Mouse (Mus musculus): ENCODE data around the gene Mycbp.
"Not testable (repeated sequence)": the region's sequence is repeated elsewhere in the genome, so short reads cannot be mapped to it uniquely, and the experiment has no call there.

Mycbp gene

DNA sequence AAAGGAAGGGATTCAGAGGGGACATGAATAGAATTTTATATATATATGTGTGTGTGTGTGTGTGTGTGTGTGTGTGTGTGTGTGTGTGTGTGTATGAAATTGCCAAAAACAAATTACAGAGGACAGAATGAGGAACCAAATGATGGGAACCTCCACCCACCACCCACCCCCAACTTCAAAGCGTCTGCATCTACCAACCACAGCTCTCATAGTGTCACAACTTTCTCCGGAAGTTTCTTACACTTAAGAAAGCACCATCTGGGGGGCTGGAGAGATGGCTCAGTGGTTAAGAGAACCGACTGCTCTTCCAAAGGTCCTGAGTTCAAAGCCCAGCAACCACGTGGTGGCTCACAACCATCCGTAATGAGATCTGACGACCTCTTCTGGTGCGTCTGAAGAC lies 36.2 kb downstream of the Mycbp start:
- DNase-seq (ENCODE audit: low spot score): not testable (repeated sequence)

DNA sequence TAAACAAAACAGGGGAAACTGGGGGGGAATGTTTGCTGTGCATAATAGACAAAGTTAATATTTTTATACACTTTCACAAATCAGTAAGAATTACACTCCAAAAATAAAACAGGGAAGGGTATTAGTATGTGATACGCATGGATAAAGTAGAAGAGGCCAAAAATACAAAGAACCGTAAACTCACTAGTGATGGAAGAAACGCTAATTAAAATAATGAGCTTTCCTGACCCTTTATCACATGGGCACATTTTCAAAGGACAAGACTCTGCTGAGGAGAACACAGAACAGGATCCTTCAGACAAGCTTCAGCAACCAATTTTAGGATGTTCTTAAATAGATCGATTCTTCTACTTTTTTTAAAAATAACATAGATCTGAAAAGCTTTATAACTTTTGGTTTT lies 42.1 kb downstream of the Mycbp start:
- DNase-seq (ENCODE audit: low spot score): no peak

DNA sequence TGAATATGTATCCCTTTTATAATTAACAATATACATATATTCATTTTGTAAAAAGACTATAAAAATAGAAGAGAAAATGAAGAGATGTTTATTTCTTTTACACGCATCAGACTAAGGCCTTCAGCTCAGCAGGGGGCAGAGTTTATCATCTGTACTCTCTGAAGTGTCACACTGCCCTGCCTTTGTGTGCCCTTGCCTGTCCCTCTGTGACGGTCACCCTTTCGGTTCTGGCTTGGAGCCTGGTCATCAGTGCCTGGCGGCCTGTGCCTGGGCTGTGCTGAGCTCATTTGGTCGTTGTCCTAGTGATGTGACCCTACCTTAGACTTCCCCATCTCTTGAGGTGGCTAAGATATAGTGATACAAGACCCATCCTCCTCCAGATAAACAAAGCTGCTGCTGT lies 42.5 kb downstream of the Mycbp start:
- no peak for DNase-seq (ENCODE audit: low spot score)

DNA sequence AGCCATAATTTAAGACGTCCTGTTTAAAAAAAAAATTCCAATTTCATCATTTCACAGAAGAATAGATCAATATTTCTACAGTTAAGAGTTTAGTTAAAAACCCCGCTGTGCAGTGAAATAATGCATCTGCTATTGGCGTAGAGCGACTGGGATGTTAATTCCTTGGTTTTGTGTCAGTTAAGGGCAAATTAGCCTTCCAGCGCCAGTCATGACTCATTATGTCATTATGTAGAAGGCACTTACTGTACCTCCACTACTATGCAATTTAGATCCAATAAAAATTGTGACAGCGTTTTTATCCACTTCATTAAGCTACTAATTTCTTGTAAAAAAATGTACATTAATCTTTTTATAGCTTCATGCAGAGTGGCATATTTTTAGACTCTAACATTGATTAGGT lies 44.3 kb downstream of the Mycbp start:
- no peak for DNase-seq (ENCODE audit: low spot score)

- no peak for DNase-seq (ENCODE audit: low spot score)
These were observed 45.0 kb downstream of the Mycbp start for GRCm38 (mm10) chr4:123949649-123950048.

DNA sequence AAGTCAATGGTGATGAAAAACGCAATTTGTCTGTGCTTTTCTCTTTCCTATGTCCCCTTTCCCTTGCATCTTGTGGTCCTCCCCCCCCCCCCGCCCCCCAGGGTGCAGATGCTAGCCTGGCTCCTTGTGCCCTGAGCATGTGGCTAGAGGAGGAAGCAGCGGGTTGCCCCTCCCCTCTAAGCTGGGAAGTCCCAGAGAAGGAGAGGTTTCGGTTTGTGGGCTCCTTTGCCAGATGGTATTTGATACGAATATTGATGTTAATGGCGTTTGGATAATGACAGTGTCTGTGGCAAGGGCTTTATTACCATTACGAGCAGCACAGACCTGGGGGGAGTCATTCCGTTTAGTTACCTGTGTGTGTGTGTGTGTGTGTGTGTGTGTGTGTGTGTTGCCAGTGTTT lies 47.4 kb downstream of the Mycbp start:
- DNase-seq (ENCODE audit: low spot score): no peak

- DNase-seq (ENCODE audit: low spot score): peak; percentile 16
These were observed 52.3 kb downstream of the Mycbp start for GRCm38 (mm10) chr4:123956703-123957491.

- DNase-seq (ENCODE audit: low spot score): no peak
These were observed 52.8 kb downstream of the Mycbp start for GRCm38 (mm10) chr4:123957492-123957808.

- DNase-seq (ENCODE audit: low spot score): no peak
These were observed 53.3 kb downstream of the Mycbp start for GRCm38 (mm10) chr4:123957891-123958290.

DNA sequence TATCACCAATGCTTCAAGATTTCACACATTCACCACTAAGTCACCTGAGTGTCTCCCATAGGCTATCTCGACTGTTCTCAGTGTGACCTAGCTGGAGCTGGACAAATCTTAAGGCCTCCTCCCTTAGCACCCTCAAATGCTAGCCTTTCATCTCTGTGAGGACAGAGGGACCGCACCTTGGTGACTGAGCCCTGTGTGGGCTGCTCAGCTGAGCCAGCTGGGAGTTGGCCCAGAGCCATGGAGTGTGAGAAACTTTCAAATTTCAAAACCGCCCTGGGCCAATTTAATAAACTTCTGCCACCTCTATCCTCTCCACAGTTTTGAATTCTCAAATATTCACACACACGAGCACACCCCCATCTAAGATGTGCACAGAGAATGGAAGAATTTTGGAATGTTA lies 56.3 kb downstream of the Mycbp start:
- no peak for DNase-seq (ENCODE audit: low spot score)

All from ovary, adult 18-20 months (tissue).